Mouse (Mus musculus) MEL (cell line): Measurements from ENCODE around the gene Adcy1. TPM values are rescaled to one million over a fixed set of nuclear protein-coding genes. Genes with fewer than 3 reads are reported as not detected.

ENCODE experiments used
- DNase-seq: peaks from one replicate; pipeline ENCODE4 v3.0.0; 2011; ENCODE audit warnings: low read depth, low spot score
- H3K27ac ChIP-seq: 2 replicates; pipeline ENCODE4 v1.5.1; 2012; ENCODE audit warnings: low read depth, mild to moderate bottlenecking, control low read depth, low read length, moderate library complexity; ENCODE audit not compliant: control insufficient read depth
- H3K27me3 ChIP-seq, 2 experiments: fragments of 150-350 bp in 1 of 2; sonication (generic) in 1 of 2; 2 replicates each; pipeline ENCODE4 v1.6.1; 2012; ENCODE audit warnings: low read length in 2 of 2, mild to moderate bottlenecking in 2 of 2, improper control_type of control experiment in 1 of 2, moderate library complexity in 1 of 2; ENCODE audit not compliant: insufficient read depth in 2 of 2, control insufficient read depth in 1 of 2
- H3K36me3 ChIP-seq, 2 experiments: 2 replicates each; pipeline ENCODE4 v1.6.1; 2012 to 2014; ENCODE audit warnings: low read length in 2 of 2, improper control_type of control experiment in 1 of 2, inconsistent platforms in 1 of 2, mild to moderate bottlenecking in 1 of 2; ENCODE audit not compliant: insufficient read depth in 2 of 2, control insufficient read depth in 1 of 2
- H3K4me1 ChIP-seq, 2 experiments: fragments of 150-350 bp in 1 of 2; sonication (generic) in 1 of 2; 2 replicates each; pipeline ENCODE4 v1.6.1; 2012; ENCODE audit warnings: low read length in 2 of 2, improper control_type of control experiment in 1 of 2, mild to moderate bottlenecking in 1 of 2; ENCODE audit not compliant: insufficient read depth in 2 of 2, control insufficient read depth in 1 of 2
- H3K4me3 ChIP-seq, 2 experiments: fragments of 150-350 bp in 1 of 2; sonication (generic) in 1 of 2; 2 replicates each; pipeline ENCODE4 v1.5.1; 2012; ENCODE audit warnings: low read depth in 2 of 2, low read length in 2 of 2, mild to moderate bottlenecking in 2 of 2, moderate library complexity in 2 of 2, control low read depth in 1 of 2, improper control_type of control experiment in 1 of 2; ENCODE audit not compliant: control insufficient read depth in 1 of 2, insufficient read depth in 1 of 2
- H3K79me2 ChIP-seq: 2 replicates; pipeline ENCODE4 v1.6.1; 2012; ENCODE audit warnings: mild to moderate bottlenecking, low read length, moderate library complexity; ENCODE audit not compliant: control insufficient read depth, poor library complexity, insufficient read depth
- H3K9ac ChIP-seq: 2 replicates; pipeline ENCODE4 v1.6.1; 2012; ENCODE audit warnings: low read depth, mild to moderate bottlenecking, control low read depth, low read length, moderate library complexity; ENCODE audit not compliant: control insufficient read depth, poor library complexity, severe bottlenecking
- H3K9me3 ChIP-seq: fragments of 150-350 bp; sonication (generic); replicated peaks from 2 replicates; pipeline ENCODE4 v1.6.1; 2012; ENCODE audit warnings: mild to moderate bottlenecking, low read length, improper control_type of control experiment, moderate library complexity; ENCODE audit not compliant: insufficient read depth
- EP300 ChIP-seq, 2 experiments: IDR thresholded peaks; 2 replicates each; pipeline ENCODE4 v1.6.1; 2011; ENCODE audit warnings: improper control_type of control experiment in 2 of 2, low read length in 2 of 2, low read depth in 1 of 2, mild to moderate bottlenecking in 1 of 2
- GATA1 ChIP-seq: IDR thresholded peaks from 2 replicates; pipeline ENCODE4 v1.6.1; 2011; ENCODE audit warnings: low read depth, low read length, improper control_type of control experiment
- KAT2A ChIP-seq: conservative IDR thresholded peaks from 2 replicates; pipeline ENCODE4 v1.6.1; 2012; ENCODE audit warnings: low read depth, low read length, improper control_type of control experiment, inconsistent platforms
- MAFK ChIP-seq: IDR thresholded peaks from 2 replicates; pipeline ENCODE4 v1.6.1; 2011; ENCODE audit warnings: low read depth, mild to moderate bottlenecking, low read length, improper control_type of control experiment, borderline replicate concordance
- MAX ChIP-seq: IDR thresholded peaks from 2 replicates; pipeline ENCODE4 v1.6.1; 2011; ENCODE audit warnings: low read length, improper control_type of control experiment
- MEF2A ChIP-seq: IDR thresholded peaks from 2 replicates; pipeline ENCODE4 v1.6.1; 2014; ENCODE audit warnings: low read depth, mild to moderate bottlenecking, inconsistent platforms, low read length, improper control_type of control experiment; ENCODE audit not compliant: poor library complexity, insufficient replicate concordance, severe bottlenecking; ENCODE audit errors: extremely low read depth
- MXI1 ChIP-seq: IDR thresholded peaks from 2 replicates; pipeline ENCODE4 v1.6.1; 2011; ENCODE audit warnings: mild to moderate bottlenecking, low read depth, low read length, improper control_type of control experiment
- NRF1 ChIP-seq: IDR thresholded peaks from 2 replicates; pipeline ENCODE4 v1.6.1; 2014; ENCODE audit warnings: low read depth, mild to moderate bottlenecking, inconsistent platforms, low read length, improper control_type of control experiment, moderate library complexity; ENCODE audit not compliant: poor library complexity, insufficient read depth, severe bottlenecking
- POLR2A ChIP-seq, 2 experiments: IDR thresholded peaks; 2 replicates each; pipeline ENCODE4 v1.6.1; 2011 to 2012; ENCODE audit warnings: low read length in 2 of 2, mild to moderate bottlenecking in 2 of 2, control low read depth in 1 of 2, improper control_type of control experiment in 1 of 2, low read depth in 1 of 2, moderate library complexity in 1 of 2; ENCODE audit not compliant: control insufficient read depth in 1 of 2, insufficient read depth in 1 of 2, poor library complexity in 1 of 2
- POLR2AphosphoS2 ChIP-seq: IDR thresholded peaks from 2 replicates; pipeline ENCODE4 v1.6.1; 2011; ENCODE audit warnings: low read length, improper control_type of control experiment
- POLR2AphosphoS5 ChIP-seq: IDR thresholded peaks from 2 replicates; pipeline ENCODE4 v1.6.1; 2012; ENCODE audit warnings: low read depth, borderline replicate concordance, mild to moderate bottlenecking, inconsistent platforms, low read length, moderate library complexity, mixed read lengths
- RAD21 ChIP-seq: IDR thresholded peaks from 2 replicates; pipeline ENCODE4 v1.6.1; 2011; ENCODE audit warnings: mild to moderate bottlenecking, low read depth, low read length, improper control_type of control experiment
- SIN3A ChIP-seq: IDR thresholded peaks from 2 replicates; pipeline ENCODE4 v1.6.1; 2012; ENCODE audit warnings: low read length, improper control_type of control experiment, inconsistent platforms
- TAL1 ChIP-seq: IDR thresholded peaks from 2 replicates; pipeline ENCODE4 v1.6.1; 2012; ENCODE audit warnings: mild to moderate bottlenecking, inconsistent platforms, low read length, moderate library complexity, mixed read lengths
- TCF12 ChIP-seq: IDR thresholded peaks from 2 replicates; pipeline ENCODE4 v1.6.1; 2014; ENCODE audit warnings: low read depth, mild to moderate bottlenecking, inconsistent platforms, low read length, improper control_type of control experiment, moderate library complexity
- ZKSCAN1 ChIP-seq: IDR thresholded peaks from 2 replicates; pipeline ENCODE4 v1.6.1; 2012; ENCODE audit warnings: low read depth, mild to moderate bottlenecking, inconsistent platforms, low read length, improper control_type of control experiment, moderate library complexity
- ZMIZ1 ChIP-seq: IDR thresholded peaks from 2 replicates; pipeline ENCODE4 v1.6.1; 2012; ENCODE audit warnings: low read depth, mild to moderate bottlenecking, inconsistent platforms, low read length, improper control_type of control experiment, moderate library complexity
- ZNF384 ChIP-seq: IDR thresholded peaks from 2 replicates; pipeline ENCODE4 v1.6.1; 2012; ENCODE audit warnings: low read depth, mild to moderate bottlenecking, inconsistent platforms, low read length, improper control_type of control experiment
- polyA plus RNA-seq, 2 experiments: library from polyadenylated mRNA; stranded (reverse) in 1 of 2; unstranded in 1 of 2; fragments of >175 nt in 1 of 2; fragments of >200 nt in 1 of 2; gene quantifications; 2 replicates each; pipeline versions ENCODE4 v1.2.1 to v1.2.4; 2012; ENCODE audit warnings: low replicate concordance in 2 of 2, low read depth in 1 of 2; ENCODE audit not compliant: insufficient read length in 2 of 2, insufficient read depth in 1 of 2, missing spikeins in 1 of 2
- total RNA-seq: library from RNA; depleted of rRNA; stranded (reverse); fragments of 300-350 nt; gene quantifications from 2 replicates; pipeline ENCODE4 v1.2.3, GENCODE M21; 2012

Adcy1 gene
- total and polyA plus RNA-seq, 3 experiments: under 0.01 TPM; not detected in 2

- TF ChIP-seq TAL1: no peak
- no peak for TF ChIP-seq POLR2AphosphoS2
- no peak for TF ChIP-seq POLR2AphosphoS5
- no peak for TF ChIP-seq KAT2A
- no peak for TF ChIP-seq MAFK
- no peak for TF ChIP-seq EP300 (IDR thresholded peaks at IDR 0.05; ENCODE audit: low read depth in 1 of 2, low read length in 2 of 2)
- no peak for TF ChIP-seq TCF12
- TF ChIP-seq MXI1: no peak
- no peak for TF ChIP-seq ZMIZ1
- no peak for TF ChIP-seq RAD21
- no peak for DNase-seq
- H3K27ac ChIP-seq: no peak overlapping the region
These were observed 121.1 kb downstream of the Adcy1 start for GRCm38 (mm10) chr11:7184420-7184819.

GRCm38 (mm10) chr11:7187472-7187871 is 124.2 kb downstream of the Adcy1 start:
- H3K27ac ChIP-seq: no peak overlapping the region
- no peak for DNase-seq
- no peaks in the 10 kb centered on the region for H3K79me2 ChIP-seq
- H3K36me3 ChIP-seq: no peaks in the 10 kb centered on the region
- TF ChIP-seq POLR2A (IDR thresholded peaks at IDR 0.05; ENCODE audit: control insufficient read depth in 1 of 2, insufficient read depth in 1 of 2, low read depth in 1 of 2, low read length in 2 of 2, poor library complexity in 1 of 2) (no peak), POLR2AphosphoS2 (no peak), ZKSCAN1 (no peak), MEF2A (no peak), ZNF384 (no peak), NRF1 (no peak), TCF12 (no peak), GATA1 (no peak), SIN3A (no peak), EP300 (IDR thresholded peaks at IDR 0.05; ENCODE audit: low read depth in 1 of 2, low read length in 2 of 2) (no peak), POLR2AphosphoS5 (no peak), MAX (no peak), TAL1 (no peak)
- no peaks in the 10 kb centered on the region for H3K27me3 ChIP-seq
- no peak overlapping the region for H3K4me3 ChIP-seq
- no peaks in the 10 kb centered on the region for H3K9me3 ChIP-seq
- H3K9ac ChIP-seq: no peak overlapping the region
- no peaks in the 10 kb centered on the region for H3K4me1 ChIP-seq

More at GRCm38 (mm10) chr11:7184420-7184819, 121.1 kb downstream of the Adcy1 start:
- Histone ChIP-seq H3K36me3 (no peaks in the 10 kb centered on the region), H3K4me3 (no peak overlapping the region), H3K9ac (no peak overlapping the region), H3K27me3 (no peaks in the 10 kb centered on the region), H3K79me2 (no peaks in the 10 kb centered on the region), H3K4me1 (no peaks in the 10 kb centered on the region), H3K9me3 (no peaks in the 10 kb centered on the region)
